9 mouse cellular contexts compared by ENCODE assay signal in genomic region chr5:106458477-106459119, GRCm38 (mm10). TPM values are rescaled to one million over a fixed set of nuclear protein-coding genes. Genes with fewer than 3 reads are reported as not detected.
DNase-seq lines count a peak whose midpoint lies in the region; ATAC-seq and TF ChIP-seq lines count a peak whose summit lies in the region.
"Had no signal": no experiment of that assay in that cellular context is flagged by ENCODE, and none has a peak within 500 bp of the region (broad histone marks: within the 10 kb centered on the region; RNA-seq: fewer than 3 reads in every experiment).

No protein-coding gene starts in this region.

- peak overlapping the region; percentile 82 for H3K4me2 ChIP-seq in kidney, embryonic 14.5 days (replicated peaks; ENCODE audit: low read depth, low read length)
- H3K4me2 ChIP-seq in forebrain, embryonic 13.5 days: peak overlapping the region; percentile 86
- peak overlapping the region; percentile 86 for H3K4me2 ChIP-seq in limb, embryonic 14.5 days (replicated peaks; ENCODE audit: low read depth, low read length, severe bottlenecking)
- H3K4me2 ChIP-seq in stomach, embryonic 15.5 days: peak overlapping the region; percentile 92

- ATAC-seq in kidney, embryonic 14.5 days (ENCODE audit: low FRiP score, low TSS enrichment): peak; percentile 60; the same call in 1 of the 2 replicates
- peak; percentile 79 for ATAC-seq in forebrain, embryonic 13.5 days
- peak; percentile 78 for ATAC-seq in limb, embryonic 14.5 days (ENCODE audit: low FRiP score, low read depth)
- ATAC-seq in stomach, embryonic 15.5 days (ENCODE audit: insufficient read depth, low FRiP score, low read depth): peak; percentile 76

- H3K9me3 ChIP-seq in kidney, embryonic 14.5 days (ENCODE audit: control insufficient read depth, low read length): no peaks in the 10 kb centered on the region
- no peaks in the 10 kb centered on the region for H3K9me3 ChIP-seq in forebrain, embryonic 13.5 days (replicated peaks)
- no peaks in the 10 kb centered on the region for H3K9me3 ChIP-seq in limb, embryonic 14.5 days (ENCODE audit: control insufficient read depth, low read length)
- H3K9me3 ChIP-seq in stomach, embryonic 15.5 days: no peaks in the 10 kb centered on the region

- peak overlapping the region; percentile 47 for H3K4me3 ChIP-seq in kidney, embryonic 14.5 days (ENCODE audit: low read length)
- H3K4me3 ChIP-seq in brown adipose tissue, adult 24 weeks (ENCODE audit: insufficient read depth, low read depth, low read length): peak overlapping the region; percentile 40
- peak overlapping the region; percentile 52 for H3K4me3 ChIP-seq in forebrain, embryonic 13.5 days
- peak overlapping the region; percentile 48 for H3K4me3 ChIP-seq in limb, embryonic 14.5 days (replicated peaks; ENCODE audit: low read length)
- peak overlapping the region; percentile 44 for H3K4me3 ChIP-seq in stomach, embryonic 15.5 days (replicated peaks)

- TF ChIP-seq POLR2A in limb, embryonic 14.5 days (IDR thresholded peaks at IDR 0.05; ENCODE audit: borderline replicate concordance, extremely low read depth, insufficient read depth, insufficient read length): no peak

- H3K36me3 ChIP-seq in kidney, embryonic 14.5 days (ENCODE audit: control insufficient read depth, insufficient read depth, low read length): no peaks in the 10 kb centered on the region
- H3K36me3 ChIP-seq in forebrain, embryonic 13.5 days (ENCODE audit: poor library complexity, severe bottlenecking): no peaks in the 10 kb centered on the region
- H3K36me3 ChIP-seq in limb, embryonic 14.5 days (ENCODE audit: control insufficient read depth, insufficient read depth, low read length): no peaks in the 10 kb centered on the region
- H3K36me3 ChIP-seq in stomach, embryonic 15.5 days: no peaks in the 10 kb centered on the region

- H3K27ac ChIP-seq in kidney, embryonic 14.5 days (ENCODE audit: low read depth, low read length): no peak overlapping the region
- H3K27ac ChIP-seq in brown adipose tissue, adult 24 weeks (replicated peaks; ENCODE audit: low read depth, low read length): no peak overlapping the region
- H3K27ac ChIP-seq in forebrain, embryonic 13.5 days: peak overlapping the region; percentile 40; the same call in 1 of the 2 replicates
- no peak overlapping the region for H3K27ac ChIP-seq in limb, embryonic 14.5 days (replicated peaks; ENCODE audit: low read depth, low read length)
- no peak overlapping the region for H3K27ac ChIP-seq in stomach, embryonic 15.5 days

- H3K9ac ChIP-seq in kidney, embryonic 14.5 days (ENCODE audit: low read depth, low read length): peak overlapping the region; percentile 35; the same call in 1 of the 2 replicates
- H3K9ac ChIP-seq in forebrain, embryonic 13.5 days: peak overlapping the region; percentile 64
- 0 out of 2 replicates have a peak overlapping the region, but pooled peaks have one; percentile 16 for H3K9ac ChIP-seq in limb, embryonic 14.5 days (ENCODE audit: low read depth, low read length, severe bottlenecking)
- H3K9ac ChIP-seq in stomach, embryonic 15.5 days: no peak overlapping the region

- whole genome bisulfite sequencing in kidney, embryonic 14.5 days: under 1% methylated on average over 45 of the region's 68 CpGs
- under 1% methylated on average over 51 of the region's 68 CpGs for WGBS in forebrain, embryonic 13.5 days
- 2% methylated on average over 29 of the region's 68 CpGs for WGBS in limb, embryonic 14.5 days
- under 1% methylated on average over 51 of the region's 68 CpGs for WGBS in stomach, embryonic 15.5 days

- DNase-seq in kidney, adult 8-10 months: no peak
- DNase-seq in limb, embryonic 14.5 days (ENCODE audit: low spot score): no peak
- no peak for DNase-seq in spleen, postnatal 14 days (ENCODE audit: low spot score in 2 of 2)
- no peak for DNase-seq in gastrocnemius, adult 18-20 months (ENCODE audit: low spot score)

- 0 out of 2 replicates have a peak, but pooled peaks cover 3% of the 10 kb centered on the region for H3K4me1 ChIP-seq in kidney, embryonic 14.5 days (ENCODE audit: control insufficient read depth, insufficient read depth, low read length)
- H3K4me1 ChIP-seq in brown adipose tissue, adult 24 weeks (ENCODE audit: control insufficient read depth, insufficient read depth, insufficient read length, low read length): peaks cover 4% of the 10 kb centered on the region
- peaks cover 45% of the 10 kb centered on the region for H3K4me1 ChIP-seq in forebrain, embryonic 13.5 days
- peaks cover 11% of the 10 kb centered on the region for H3K4me1 ChIP-seq in limb, embryonic 14.5 days (ENCODE audit: control insufficient read depth, insufficient read depth, low read length)
- H3K4me1 ChIP-seq in stomach, embryonic 15.5 days: peaks cover 15% of the 10 kb centered on the region

- peaks cover 92% of the 10 kb centered on the region for H3K27me3 ChIP-seq in kidney, embryonic 14.5 days (ENCODE audit: control insufficient read depth, insufficient read depth, low read length)
- peaks cover 96% of the 10 kb centered on the region for H3K27me3 ChIP-seq in forebrain, embryonic 13.5 days
- peaks cover 96% of the 10 kb centered on the region for H3K27me3 ChIP-seq in limb, embryonic 14.5 days (ENCODE audit: control insufficient read depth, insufficient read depth, low read length)
- H3K27me3 ChIP-seq in stomach, embryonic 15.5 days (replicated peaks): peaks cover 96% of the 10 kb centered on the region

RNA-seq across cellular contexts. Expression of gene Barhl2, which starts 0.6 kb away (rescaled TPM):
- not detected in 2 replicates for polyA plus RNA-seq in kidney, embryonic 14.5 days (2014; fragmentation: Nextera tagmentation; extraction: Ambion mirVana)
- not detected in 2 replicates for polyA plus RNA-seq in brown adipose tissue, adult 24 weeks (2012; ENCODE audit: insufficient read depth, insufficient read length, missing spikeins)
- 1.8 and 5.5 TPM in 2 replicates for polyA plus RNA-seq in forebrain, embryonic 13.5 days (2015; fragmentation: Nextera tagmentation; extraction: Ambion mirVana)
- 0.06 and 0.12 TPM in 2 replicates for polyA plus RNA-seq in limb, embryonic 14.5 days (2012; rRNA removed)
- polyA plus RNA-seq in limb, embryonic 14.5 days (2014; fragmentation: Nextera tagmentation; extraction: Ambion mirVana): not detected in 2 replicates
- not detected in 2 replicates for polyA plus RNA-seq in stomach, embryonic 15.5 days (2015; fragmentation: Nextera tagmentation; extraction: Ambion mirVana)
- not detected for total RNA-seq in gastrocnemius, adult 18-20 months (2021)
- total RNA-seq: MEL had no signal
